Mouse (Mus musculus) heart, adult 11 months (tissue): Measurements from ENCODE around the gene Akt2.

Experiments
- DNase-seq: peaks from one replicate; pipeline ENCODE4 v3.0.0; 2022

Akt2 gene

GRCm38 (mm10) chr7:27673064-27673574 is 81.8 kb downstream of the Akt2 start:
- DNase-seq, result no peak

DNA sequence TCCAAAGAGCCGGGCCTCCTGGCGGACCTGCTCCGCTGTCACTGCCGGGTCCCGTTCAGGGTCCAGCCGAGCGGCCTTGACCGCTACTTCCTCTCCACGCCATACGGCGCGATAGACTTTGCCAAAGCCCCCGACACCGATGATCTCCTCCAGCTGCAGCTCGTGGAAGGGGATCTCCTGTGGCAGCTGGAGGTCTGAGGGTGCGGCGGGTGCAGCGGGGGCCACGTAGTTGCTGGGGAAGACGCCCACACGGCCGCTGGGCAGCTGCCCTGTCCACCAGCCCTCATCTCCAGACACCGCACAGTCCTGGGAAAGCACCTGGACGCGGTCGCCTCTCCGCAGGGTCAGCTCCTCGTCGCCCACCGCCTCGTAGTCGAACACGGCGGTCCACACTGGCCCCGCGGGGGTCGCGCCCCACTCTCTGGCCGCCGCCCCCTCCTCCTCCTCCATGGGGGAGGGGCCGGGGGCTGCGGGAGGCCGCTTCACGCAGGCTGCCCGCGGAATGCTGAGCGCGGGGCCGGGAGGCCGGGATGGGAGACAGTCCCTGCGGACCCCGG is 82.3 kb downstream of the Akt2 start:
- peak; percentile 93 for DNase-seq

- DNase-seq, result no peak
Measured at GRCm38 (mm10) chr7:27674195-27674521, 82.8 kb downstream of the Akt2 start.

DNA sequence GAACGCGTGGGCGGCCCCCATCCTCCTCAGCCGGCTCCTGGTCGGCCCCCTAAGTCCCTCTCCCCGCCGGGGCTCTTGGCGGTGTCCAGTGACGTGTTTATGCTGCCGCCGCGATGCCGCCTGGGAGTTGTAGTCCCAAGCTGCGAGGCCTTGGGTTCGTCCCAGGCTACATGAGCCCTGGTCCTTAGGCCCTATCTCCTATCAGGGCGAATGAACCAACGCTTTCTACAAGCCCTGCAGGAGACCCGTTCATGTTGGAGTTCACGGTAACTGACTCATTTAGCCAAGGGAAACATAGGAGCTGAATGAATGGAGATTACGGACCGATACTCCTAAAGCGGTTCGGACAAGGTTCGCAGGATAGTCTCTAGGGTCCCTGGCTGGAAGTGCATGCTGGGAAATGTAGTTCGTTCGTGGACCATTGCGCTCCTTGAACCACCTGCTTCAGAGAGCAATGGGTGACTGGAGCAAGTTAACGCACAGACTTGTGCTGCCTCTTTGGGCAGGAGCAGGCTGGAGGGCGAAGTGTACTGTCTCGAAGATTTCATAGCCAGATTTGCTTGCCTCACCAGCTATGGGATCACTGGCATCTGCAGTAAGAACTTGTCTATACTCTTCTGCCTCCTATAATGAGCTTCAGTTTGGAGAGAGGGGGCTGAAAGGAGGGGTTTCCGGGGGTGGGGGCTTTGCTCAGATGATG is 83.3 kb downstream of the Akt2 start, which contains the start of gene Map3k10:
Gene Map3k10, minus strand, starts transcription at position 77 of the 700 bp plus-strand sequence.
- peak; percentile 99 for DNase-seq

GRCm38 (mm10) chr7:27675222-27675612 is 83.9 kb downstream of the Akt2 start:
- DNase-seq, result no peak

DNA sequence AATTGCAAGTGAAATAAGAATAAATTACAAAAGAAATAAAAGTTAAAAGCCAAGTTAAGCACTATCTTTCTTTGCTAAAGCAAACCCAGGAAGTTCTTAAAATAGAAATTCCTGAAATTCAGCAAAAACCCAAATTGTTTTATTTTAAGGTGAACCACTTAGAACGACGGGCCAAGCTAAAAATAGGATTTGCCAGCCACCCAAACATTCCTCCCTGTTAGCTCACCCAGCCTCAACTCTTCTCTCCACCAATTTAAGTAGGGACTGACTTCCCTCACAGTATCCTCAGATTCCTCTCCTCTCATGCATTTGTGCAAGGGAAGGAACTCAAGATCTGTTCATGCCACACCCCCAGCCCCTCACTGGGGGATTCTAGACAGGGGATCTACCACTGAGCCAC is 91.9 kb downstream of the Akt2 start:
- DNase-seq, result peak; percentile 41

DNA sequence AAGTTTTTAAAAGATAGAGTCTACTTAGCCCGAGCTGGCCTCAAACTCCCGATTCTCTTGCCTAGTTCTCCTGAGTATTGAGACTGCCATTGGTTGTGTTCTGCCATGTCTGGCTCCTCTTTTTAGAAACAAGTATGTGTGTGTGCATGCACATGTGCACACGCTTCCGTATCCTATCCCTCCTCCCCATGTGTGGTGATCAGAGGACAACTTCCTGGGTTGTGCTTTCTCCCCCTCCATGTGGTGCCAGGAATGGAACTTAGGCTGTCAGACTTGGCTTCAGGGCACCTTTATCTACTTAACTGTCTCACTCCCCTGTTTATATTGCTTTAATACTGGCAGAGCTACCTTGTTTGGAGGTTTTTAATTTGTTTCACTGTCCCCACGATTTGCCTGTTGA is 93.9 kb downstream of the Akt2 start:
- peak; percentile 49 for DNase-seq

GRCm38 (mm10) chr7:27685681-27686080 is 94.3 kb downstream of the Akt2 start:
- no peak for DNase-seq

GRCm38 (mm10) chr7:27687043-27687442 is 95.7 kb downstream of the Akt2 start:
- DNase-seq, result peak; percentile 74

- peak; percentile 59 for DNase-seq
Measured at GRCm38 (mm10) chr7:27687836-27688235, 96.5 kb downstream of the Akt2 start.

DNA sequence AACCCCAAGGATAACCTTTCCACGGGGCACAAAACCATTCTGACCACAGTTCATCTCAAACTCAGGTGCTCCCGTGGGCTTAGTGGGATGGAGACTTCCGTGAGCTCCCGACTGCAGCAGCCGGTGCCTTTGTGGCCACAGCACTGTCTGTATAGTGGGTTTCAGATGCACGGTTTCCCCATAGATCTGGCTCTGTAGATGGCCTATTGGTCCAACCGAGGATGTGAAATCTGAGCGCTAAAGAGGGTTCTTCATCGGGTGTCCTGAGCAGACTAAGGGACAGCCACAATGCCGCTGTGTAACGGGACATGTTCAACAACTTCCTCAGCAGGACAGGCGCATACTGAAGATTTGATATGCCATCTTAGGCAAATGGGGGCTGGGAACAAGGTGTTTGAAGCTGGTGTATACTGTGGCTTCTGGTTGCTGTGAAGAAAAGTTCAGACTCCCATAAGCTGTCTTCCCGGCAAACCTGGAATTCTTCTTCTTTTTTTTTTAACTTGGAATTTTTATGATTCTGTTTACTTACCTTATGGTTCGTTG is 97.0 kb downstream of the Akt2 start:
- peak; percentile 87 for DNase-seq

GRCm38 (mm10) chr7:27688815-27689612 is 97.7 kb downstream of the Akt2 start, which contains the start of gene Zfp607b:
Gene Zfp607b, plus strand, starts transcription at chr7:27689340.
- DNase-seq, result peak; percentile 100
